Mouse (Mus musculus) c-Kit-negative CD71-positive TER-119-positive erythroid progenitor cells, embryonic 14.5 days (primary cell): ENCODE results near the gene Atf6.
A peak's percentile ranks its signal among the peaks of the same experiment; 100 is the strongest.

Source experiments
- DNase-seq: peaks from one replicate; pipeline ENCODE4 v3.0.0-alpha.2; 2013; ENCODE audit warnings: low read depth, low spot score

The Atf6 gene

GRCm38 (mm10) chr1:170884390-170884789 is 16.8 kb upstream of the Atf6 start:
- no peak for DNase-seq

GRCm38 (mm10) chr1:170882915-170883485 is 15.4 kb upstream of the Atf6 start:
- DNase-seq = no peak

GRCm38 (mm10) chr1:170876906-170877305 is 9.3 kb upstream of the Atf6 start:
- no peak for DNase-seq

GRCm38 (mm10) chr1:170875676-170876075 is 8.1 kb upstream of the Atf6 start:
- DNase-seq = no peak

- no peak for DNase-seq
Measured at GRCm38 (mm10) chr1:170871961-170872360, 4.4 kb upstream of the Atf6 start.

GRCm38 (mm10) chr1:170871402-170871801 is 3.8 kb upstream of the Atf6 start:
- DNase-seq = no peak

- no peak for DNase-seq
Measured at GRCm38 (mm10) chr1:170868905-170869283, 1.3 kb upstream of the Atf6 start.

- DNase-seq = peak; percentile 68
Measured at GRCm38 (mm10) chr1:170868107-170868904, 735 bp upstream of the Atf6 start.

- peak; percentile 38 for DNase-seq
Measured at GRCm38 (mm10) chr1:170866992-170867690, 430 bp downstream of the Atf6 start.

GRCm38 (mm10) chr1:170865406-170865805 is 2.2 kb downstream of the Atf6 start:
- DNase-seq = no peak

GRCm38 (mm10) chr1:170864754-170865153 is 2.8 kb downstream of the Atf6 start:
- DNase-seq = no peak

GRCm38 (mm10) chr1:170864234-170864633 is 3.3 kb downstream of the Atf6 start:
- DNase-seq = no peak

GRCm38 (mm10) chr1:170863033-170863432 is 4.5 kb downstream of the Atf6 start:
- DNase-seq = no peak

- no peak for DNase-seq
Measured at GRCm38 (mm10) chr1:170862435-170862717, 5.2 kb downstream of the Atf6 start.

- DNase-seq = no peak
Measured at GRCm38 (mm10) chr1:170861671-170862434, 5.7 kb downstream of the Atf6 start.

- DNase-seq = no peak
Measured at GRCm38 (mm10) chr1:170858872-170859271, 8.7 kb downstream of the Atf6 start.

GRCm38 (mm10) chr1:170857369-170857768 is 10.2 kb downstream of the Atf6 start:
- no peak for DNase-seq

GRCm38 (mm10) chr1:170855056-170855760 is 12.4 kb downstream of the Atf6 start:
- no peak for DNase-seq

GRCm38 (mm10) chr1:170853604-170854003 is 14.0 kb downstream of the Atf6 start:
- no peak for DNase-seq

GRCm38 (mm10) chr1:170850637-170851624 is 16.6 kb downstream of the Atf6 start:
- DNase-seq = no peak
